Mouse (Mus musculus) T-cell, adult 2 months (primary cell): Measurements from ENCODE around the gene C87499.
A peak's percentile ranks its signal among the peaks of the same experiment; 100 is the strongest.

Experiments
- DNase-seq: peaks from one replicate; pipeline ENCODE4 v3.0.0; 2022; ENCODE audit warnings: low spot score

C87499 gene

GRCm38 (mm10) chr4:88634311-88634710, at the start of gene C87499:
C87499 (minus strand) TSS chr4:88634411.
- no peak for DNase-seq

GRCm38 (mm10) chr4:88683812-88684211, 49.6 kb upstream of the C87499 start, which contains the start of gene Ifna2:
Ifna2 (minus strand) TSS chr4:88683912.
- DNase-seq = no peak

GRCm38 (mm10) chr4:88681353-88681752, 47.1 kb upstream of the C87499 start:
- DNase-seq = no peak

- DNase-seq = peak; percentile 27
Observed at GRCm38 (mm10) chr4:88680362-88680761, 46.2 kb upstream of the C87499 start.

GRCm38 (mm10) chr4:88676824-88677223, 42.6 kb upstream of the C87499 start, which contains the start of gene Ifna16:
Ifna16 (minus strand) TSS chr4:88676924.
- no peak for DNase-seq

GRCm38 (mm10) chr4:88655461-88655860, 21.2 kb upstream of the C87499 start:
- DNase-seq = no peak

- DNase-seq = no peak
Observed at GRCm38 (mm10) chr4:88653644-88654043, 19.4 kb upstream of the C87499 start.

- DNase-seq = no peak
Observed at GRCm38 (mm10) chr4:88644359-88644758, 10.1 kb upstream of the C87499 start, which contains the start of gene Ifna13. Ifna13 (minus strand) TSS chr4:88644459.

GRCm38 (mm10) chr4:88642526-88642925, 8.3 kb upstream of the C87499 start:
- DNase-seq = no peak

GRCm38 (mm10) chr4:88641077-88641831, 7.0 kb upstream of the C87499 start:
- DNase-seq = peak; percentile 85

- no peak for DNase-seq
Observed at GRCm38 (mm10) chr4:88640704-88641076, 6.5 kb upstream of the C87499 start.

- no peak for DNase-seq
Observed at GRCm38 (mm10) chr4:88603276-88603675, 30.9 kb downstream of the C87499 start, which contains the start of gene Ifna12. Ifna12 (minus strand) TSS chr4:88603376.

GRCm38 (mm10) chr4:88592285-88592684, 41.9 kb downstream of the C87499 start, which contains the start of gene Ifna9:
Ifna9 (minus strand) TSS chr4:88592385.
- no peak for DNase-seq
